Mouse (Mus musculus) heart, postnatal 25 days (tissue): ENCODE measurements around the gene Pde4b. TPM values are rescaled to one million over a fixed set of nuclear protein-coding genes. Genes with fewer than 3 reads are reported as not detected.
"Not testable (repeated sequence)": the region's sequence is repeated elsewhere in the genome, so short reads cannot be mapped to it uniquely, and the experiment has no call there.

ENCODE experiments used
- DNase-seq: peaks from one replicate; pipeline ENCODE4 v3.0.0; 2022; ENCODE audit warnings: low spot score
- intact Hi-C: fragments of 180-260 bp; cut with DNase I; formaldehyde crosslinking; loops from one replicate; pipeline ENCODE4 v1.15.1; 2025
- total RNA-seq, 2 experiments: library from RNA; stranded (reverse); gene quantifications; 2 replicates each; pipeline ENCODE4 v1.2.3; 2021

The Pde4b gene
- total RNA-seq, result 10 to 100 TPM; 24.3 to 34.2 TPM

- intact Hi-C loops, result no loop called here
- no peak for DNase-seq
Observed at GRCm38 (mm10) chr4:102087091-102087565, at the start of gene Pde4b. Gene Pde4b (plus strand): TSS chr4:102087543.

- intact Hi-C loops, result no loop called here
Observed at GRCm38 (mm10) chr4:102040190-102040589, 47.2 kb upstream of the Pde4b start.

GRCm38 (mm10) chr4:102045183-102046140 lies 41.9 kb upstream of the Pde4b start:
- DNase-seq, result peak; percentile 8
- intact Hi-C loops, result no loop called here

More at GRCm38 (mm10) chr4:102040190-102040589, 47.2 kb upstream of the Pde4b start:
- no peak for DNase-seq

GRCm38 (mm10) chr4:102049368-102049767 lies 38.0 kb upstream of the Pde4b start:
- intact Hi-C loops, DNase-seq: not testable (repeated sequence)

GRCm38 (mm10) chr4:102061322-102061721 lies 26.0 kb upstream of the Pde4b start:
- no peak for DNase-seq
- intact Hi-C loops, result no loop called here

GRCm38 (mm10) chr4:102069314-102069713 lies 18.0 kb upstream of the Pde4b start:
- no peak for DNase-seq
- intact Hi-C loops, result no loop called here

GRCm38 (mm10) chr4:102086336-102086735 lies 1.0 kb upstream of the Pde4b start:
- intact Hi-C loops, result no loop called here

GRCm38 (mm10) chr4:102087566-102088234 lies 357 bp downstream of the Pde4b start:
- intact Hi-C loops, result no loop called here

More at GRCm38 (mm10) chr4:102086336-102086735, 1.0 kb upstream of the Pde4b start:
- DNase-seq, result no peak

GRCm38 (mm10) chr4:102088235-102088867 lies 1.0 kb downstream of the Pde4b start:
- DNase-seq, result no peak
- intact Hi-C loops, result no loop called here

More at GRCm38 (mm10) chr4:102087566-102088234, 357 bp downstream of the Pde4b start:
- DNase-seq, result no peak

GRCm38 (mm10) chr4:102095851-102096250 lies 8.5 kb downstream of the Pde4b start:
- intact Hi-C loops, result no loop called here
- DNase-seq, result no peak

- intact Hi-C loops, result no loop called here
Observed at GRCm38 (mm10) chr4:102102241-102102640, 14.9 kb downstream of the Pde4b start.

GRCm38 (mm10) chr4:102104534-102105014 lies 17.2 kb downstream of the Pde4b start:
- DNase-seq, result no peak
- intact Hi-C loops, result no loop called here

More at GRCm38 (mm10) chr4:102102241-102102640, 14.9 kb downstream of the Pde4b start:
- DNase-seq, result no peak

GRCm38 (mm10) chr4:102106771-102107170 lies 19.4 kb downstream of the Pde4b start:
- no peak for DNase-seq
- intact Hi-C loops, result no loop called here

- no peak for DNase-seq
- intact Hi-C loops, result no loop called here
Observed at GRCm38 (mm10) chr4:102119454-102119853, 32.1 kb downstream of the Pde4b start.

GRCm38 (mm10) chr4:102136366-102136849 lies 49.1 kb downstream of the Pde4b start:
- intact Hi-C loops, result no loop called here
- DNase-seq, result no peak

GRCm38 (mm10) chr4:102138346-102138745 lies 51.0 kb downstream of the Pde4b start:
- intact Hi-C loops, result no loop called here
- DNase-seq, result no peak

GRCm38 (mm10) chr4:102141241-102141640 lies 53.9 kb downstream of the Pde4b start:
- intact Hi-C loops, result no loop called here
- DNase-seq, result no peak

GRCm38 (mm10) chr4:102148766-102149165 lies 61.4 kb downstream of the Pde4b start:
- DNase-seq, result no peak
- intact Hi-C loops, result no loop called here

- DNase-seq, result no peak
- intact Hi-C loops, result no loop called here
Observed at GRCm38 (mm10) chr4:102159178-102159577, 71.8 kb downstream of the Pde4b start.

GRCm38 (mm10) chr4:102171636-102172035 lies 84.3 kb downstream of the Pde4b start:
- intact Hi-C loops, result no loop called here
- DNase-seq, result no peak
